ENCODE assay signal across 26 mouse cellular contexts in the genomic region with DNA sequence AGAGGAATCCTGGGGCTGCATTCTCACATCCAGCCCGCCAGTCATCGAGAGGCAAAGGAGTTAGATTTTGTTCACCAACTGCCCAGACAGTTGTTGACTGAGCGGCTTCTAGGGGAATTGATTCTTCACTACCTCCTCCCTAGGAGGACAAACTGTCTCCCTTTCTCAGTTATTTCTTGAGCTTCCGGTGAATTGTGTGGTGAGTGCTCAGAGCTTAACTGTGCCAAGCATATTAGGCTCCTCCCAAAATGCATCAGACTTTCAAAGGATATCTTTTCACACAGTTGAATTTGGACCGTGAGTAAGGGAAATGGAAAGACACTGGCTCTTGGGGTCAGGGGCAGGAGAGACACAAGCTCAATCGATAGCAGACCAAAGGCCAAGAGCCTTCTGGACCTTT. TPM values are rescaled to one million over a fixed set of nuclear protein-coding genes. Genes with fewer than 3 reads are reported as not detected.
DNase-seq lines count a peak whose midpoint lies in the region; ATAC-seq and TF ChIP-seq lines count a peak whose summit lies in the region.
"Had no signal": no experiment of that assay in that cellular context is flagged by ENCODE, and none has a peak within 500 bp of the region (broad histone marks: within the 10 kb centered on the region; RNA-seq: fewer than 3 reads in every experiment).

No protein-coding gene starts in this region.

- no peak for TF ChIP-seq POLR2A in lung, adult 2 months (IDR thresholded peaks at IDR 0.05; ENCODE audit: borderline replicate concordance, extremely low read depth, low read depth, low read length)

- no peak for TF ChIP-seq CTCF in lung, adult 2 months (IDR thresholded peaks at IDR 0.05; ENCODE audit: insufficient read depth, low read length)

- H3K27ac ChIP-seq in midbrain, embryonic 11.5 days (ENCODE audit: low read depth, low read length) = no peak overlapping the region
- no peak overlapping the region for H3K27ac ChIP-seq in midbrain, embryonic 16.5 days (ENCODE audit: low read length)

- H3K4me1 ChIP-seq in midbrain, embryonic 11.5 days (ENCODE audit: control insufficient read depth, insufficient read depth, low read length) = no peaks in the 10 kb centered on the region
- no peaks in the 10 kb centered on the region for H3K4me1 ChIP-seq in midbrain, embryonic 16.5 days (ENCODE audit: control insufficient read depth, insufficient read depth, low read length)
- H3K4me1 ChIP-seq in lung, adult 2 months (ENCODE audit: control insufficient read depth, insufficient read depth, low read length) = no peaks in the 10 kb centered on the region

- no peak for ATAC-seq in midbrain, embryonic 11.5 days (ENCODE audit: low FRiP score)
- no peak for ATAC-seq in midbrain, embryonic 16.5 days
- ATAC-seq: activated CD4-positive, CD25-positive, alpha-beta regulatory T cell, adult 4 months; CD4-positive, CD25-positive, alpha-beta regulatory T cell, adult 4 months; Patski had no signal

- no peak overlapping the region for H3K9ac ChIP-seq in midbrain, embryonic 11.5 days (ENCODE audit: low read length)
- H3K9ac ChIP-seq in midbrain, embryonic 16.5 days (ENCODE audit: low read depth, low read length) = no peak overlapping the region

- no peaks in the 10 kb centered on the region for H3K36me3 ChIP-seq in midbrain, embryonic 11.5 days (ENCODE audit: control insufficient read depth, insufficient read depth, low read length)
- peaks cover 7% of the 10 kb centered on the region for H3K36me3 ChIP-seq in midbrain, embryonic 16.5 days (ENCODE audit: control insufficient read depth, insufficient read depth, low read length)
- H3K36me3 ChIP-seq: G1E had no signal

- H3K4me2 ChIP-seq in midbrain, embryonic 11.5 days = no peak overlapping the region
- no peak overlapping the region for H3K4me2 ChIP-seq in midbrain, embryonic 16.5 days (ENCODE audit: low read length)

- DNase-seq in midbrain, embryonic 11.5 days (ENCODE audit: low spot score, missing footprints) = peak; percentile 47
- DNase-seq in ES-CJ7 (ENCODE audit: low read depth, low spot score) (peak; percentile 30), R1 (ENCODE audit: low read depth, low spot score) (peak; percentile 77), ZHBTc4 (ENCODE audit: low read depth, low spot score) (peak; percentile 50)
- no peak for DNase-seq in lung, adult 2 months
- DNase-seq in lung, postnatal 14 days = no peak
- no peak for DNase-seq in heart, postnatal 36 days
- DNase-seq: adrenal gland, adult 2 months; adrenal gland, adult 8-10 months; adrenal gland, postnatal 10 days; adrenal gland, postnatal 14 days; adrenal gland, postnatal 25 days; adrenal gland, postnatal 36 days; B cell, adult 2 months; cerebellum, adult 11 months; cerebellum, adult 11-12 months; cerebellum, adult 18-20 months; cerebellum, adult 2 months; cerebellum, adult 8-10 months had no signal

- H3K27me3 ChIP-seq in midbrain, embryonic 11.5 days (ENCODE audit: control insufficient read depth, insufficient read depth, low read length) = no peaks in the 10 kb centered on the region
- no peaks in the 10 kb centered on the region for H3K27me3 ChIP-seq in midbrain, embryonic 16.5 days (ENCODE audit: control insufficient read depth, insufficient read depth, low read depth, low read length)
- H3K27me3 ChIP-seq: CH12.LX had no signal

- H3K9me3 ChIP-seq in midbrain, embryonic 11.5 days (ENCODE audit: control insufficient read depth, low read length) = no peaks in the 10 kb centered on the region
- no peaks in the 10 kb centered on the region for H3K9me3 ChIP-seq in midbrain, embryonic 16.5 days (replicated peaks; ENCODE audit: control insufficient read depth, low read length, poor library complexity, severe bottlenecking)
- H3K9me3 ChIP-seq: G1E had no signal

- 92% methylated on average over 6 of the region's 6 CpGs for WGBS in midbrain, embryonic 11.5 days
- WGBS in midbrain, embryonic 16.5 days = 93% methylated on average over 6 of the region's 6 CpGs
- 88% methylated on average over 6 of the region's 6 CpGs for WGBS in lung, adult 2 months

- intact Hi-C loops in heart, postnatal 36 days (cut with DNase I) = no loop called here

- no peak overlapping the region for H3K4me3 ChIP-seq in midbrain, embryonic 11.5 days (ENCODE audit: low read depth, low read length)
- no peak overlapping the region for H3K4me3 ChIP-seq in midbrain, embryonic 16.5 days (ENCODE audit: low read depth, low read length)
- no peak overlapping the region for H3K4me3 ChIP-seq in lung, adult 2 months (replicated peaks; ENCODE audit: extremely low read depth, low read depth, low read length)

RNA-seq across cellular contexts. Expression of gene Adam23, which starts 39.0 kb away (rescaled TPM):
- polyA plus RNA-seq in midbrain, embryonic 11.5 days (2014; fragmentation: Nextera tagmentation; extraction: Ambion mirVana) = 8.0 and 9.1 TPM in 2 replicates
- 13.7 and 14.7 TPM in 2 replicates for polyA plus RNA-seq in midbrain, embryonic 16.5 days (2015; fragmentation: Nextera tagmentation; extraction: Ambion mirVana)
- 2.6 and 2.9 TPM in 2 replicates for polyA plus RNA-seq in lung, adult 2 months (2012; rRNA removed)
- 1 to 10 TPM; 2.2 to 2.4 TPM for total RNA-seq in heart, postnatal 36 days (2021)
- total RNA-seq: CH12.LX, MEL had no signal
- polyA plus RNA-seq: activated CD4-positive, CD25-positive, alpha-beta regulatory T cell, adult 4 months; G1E; Patski had no signal

Comparison
In these comparisons a context has a peak if more than half of its experiments do, and no peak if none do; other contexts are left out.
1. DNase-seq: peak in midbrain, embryonic 11.5 days (single experiment), ES-CJ7 (single experiment), R1 (single experiment) and ZHBTc4 (single experiment); none in lung, adult 2 months (single experiment), lung, postnatal 14 days (single experiment) and heart, postnatal 36 days (0 of 2).